Mouse (Mus musculus) lung, embryonic 14.5 days (tissue): Measurements from ENCODE around the gene Cmip. TPM values are rescaled to one million over a fixed set of nuclear protein-coding genes. Genes with fewer than 3 reads are reported as not detected.

Source experiments
- ATAC-seq: fragments of 200-750 bp; cut with Nextera tagmentation; 2 replicates; pipeline ENCODE4 v1.8.0; 2017; ENCODE audit warnings: mild to moderate bottlenecking, moderate TSS enrichment, moderate library complexity; ENCODE audit not compliant: insufficient read depth
- DNase-seq: peaks from one replicate; pipeline ENCODE4 v3.0.0-alpha.2; 2015
- H3K27ac ChIP-seq: fragments of 300-500 bp; sonication (generic); 2 replicates; pipeline ENCODE4 v1.5.1; 2014; ENCODE audit warnings: low read depth, mild to moderate bottlenecking, moderate library complexity
- H3K27me3 ChIP-seq: fragments of 300-500 bp; sonication (generic); 2 replicates; pipeline ENCODE4 v1.6.1; 2014; ENCODE audit warnings: low read length, control low read depth; ENCODE audit not compliant: insufficient read depth
- H3K36me3 ChIP-seq: fragments of 300-500 bp; sonication (generic); 2 replicates; pipeline ENCODE4 v1.6.1; 2014; ENCODE audit warnings: control low read depth; ENCODE audit not compliant: insufficient read depth
- H3K4me1 ChIP-seq: fragments of 300-500 bp; sonication (generic); 2 replicates; pipeline ENCODE4 v1.6.1; 2014; ENCODE audit warnings: antibody characterized with exemption, control low read depth; ENCODE audit not compliant: insufficient read depth
- H3K4me2 ChIP-seq: fragments of 300-500 bp; sonication (generic); 2 replicates; pipeline ENCODE4 v1.6.1; 2014; ENCODE audit warnings: mild to moderate bottlenecking
- H3K4me3 ChIP-seq: fragments of 300-500 bp; sonication (generic); 2 replicates; pipeline ENCODE4 v1.5.1; 2014; ENCODE audit warnings: low read depth, low read length
- H3K9ac ChIP-seq: fragments of 300-500 bp; sonication (generic); 2 replicates; pipeline ENCODE4 v1.6.1; 2014
- H3K9me3 ChIP-seq: fragments of 300-500 bp; sonication (generic); 2 replicates; pipeline ENCODE4 v1.6.1; 2016; ENCODE audit warnings: low read depth, low read length, control low read depth
- CTCF ChIP-seq: IDR thresholded peaks from 2 replicates; pipeline ENCODE4 v1.5.1; 2016; ENCODE audit warnings: antibody characterized with exemption, low read depth
- WGBS: fragments of 180-500 bp; shearing (Covaris S2); extraction: QIAGEN DNeasy Blood & Tissue Kit; methylation state at CpG from one replicate; pipeline ENCODE4 v1.1.7; 2014; 5-methylcytosine and 5-hydroxymethylcytosine counted together
- polyA plus RNA-seq: library from polyadenylated mRNA; unstranded; fragments of >200 nt; fragmentation: Nextera tagmentation; extraction: Ambion mirVana; gene quantifications from 2 replicates; pipeline ENCODE4 v1.2.1, GENCODE M21; 2014

Gene Cmip
- polyA plus RNA-seq, 1 experiment from 2014 or later: 26.5 TPM

DNA sequence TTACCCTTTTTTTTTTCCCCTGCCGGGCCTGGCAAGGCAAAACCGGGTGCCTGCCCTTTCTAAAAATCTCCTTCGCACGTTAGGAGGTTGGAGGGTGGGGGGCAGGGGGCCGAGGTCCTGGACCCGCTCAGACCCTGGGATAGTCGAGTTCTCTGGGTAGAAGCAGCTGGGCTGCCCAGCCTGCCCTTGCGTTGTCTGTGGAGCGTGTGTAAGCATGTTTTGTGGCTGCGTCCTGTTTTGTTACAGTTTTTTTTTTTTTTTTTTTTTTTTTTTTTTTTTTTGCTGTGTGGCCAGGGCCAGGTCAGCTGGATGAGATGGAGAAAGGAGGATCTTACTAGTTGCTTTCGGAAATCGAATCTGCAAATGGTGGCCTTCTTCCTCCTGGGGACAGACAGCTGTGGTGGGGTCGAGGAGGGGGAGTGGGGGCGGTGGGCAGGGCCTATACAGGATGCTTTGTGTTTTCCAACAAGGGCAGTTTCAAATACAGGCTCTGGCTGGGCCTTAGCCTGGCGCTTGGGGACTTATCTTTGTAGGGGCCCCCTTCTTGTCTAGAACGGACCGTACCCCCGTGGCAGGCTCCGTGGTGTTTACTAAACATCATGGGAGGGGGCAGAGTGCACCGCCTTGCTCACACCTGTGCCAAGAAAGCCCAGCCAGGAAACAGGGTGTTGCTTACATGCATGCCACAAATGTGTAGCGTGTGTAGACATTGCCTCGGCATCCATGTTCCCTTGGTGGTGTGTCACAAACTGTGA is 1.1 kb downstream of the Cmip start:
- 1% methylated on average over 22 of the region's 22 CpGs for WGBS
- peak overlapping the region; percentile 94 for H3K9ac ChIP-seq
- H3K4me1 ChIP-seq: peaks cover 36% of the 10 kb centered on the region
- H3K36me3 ChIP-seq: no peaks in the 10 kb centered on the region
- H3K4me2 ChIP-seq: peak overlapping the region; percentile 96
- H3K27ac ChIP-seq: peak overlapping the region; percentile 80
- ATAC-seq (no peak), DNase-seq (peak; percentile 57)
- peak overlapping the region; percentile 91 for H3K4me3 ChIP-seq
- H3K9me3 ChIP-seq: no peaks in the 10 kb centered on the region
- H3K27me3 ChIP-seq: no peaks in the 10 kb centered on the region
- TF ChIP-seq CTCF: no peak

- Histone ChIP-seq H3K27me3 (no peaks in the 10 kb centered on the region), H3K36me3 (no peaks in the 10 kb centered on the region), H3K9me3 (no peaks in the 10 kb centered on the region), H3K4me3 (peak overlapping the region; percentile 91), H3K4me1 (peaks cover 36% of the 10 kb centered on the region), H3K9ac (peak overlapping the region; percentile 94), H3K27ac (peak overlapping the region; percentile 80), H3K4me2 (peak overlapping the region; percentile 96)
- ATAC-seq (no peak), DNase-seq (no peak)
- WGBS: 23% methylated on average over 6 of the region's 6 CpGs
- TF ChIP-seq CTCF: no peak
Measured at GRCm38 (mm10) chr8:117258576-117259040, 1.7 kb downstream of the Cmip start.

DNA sequence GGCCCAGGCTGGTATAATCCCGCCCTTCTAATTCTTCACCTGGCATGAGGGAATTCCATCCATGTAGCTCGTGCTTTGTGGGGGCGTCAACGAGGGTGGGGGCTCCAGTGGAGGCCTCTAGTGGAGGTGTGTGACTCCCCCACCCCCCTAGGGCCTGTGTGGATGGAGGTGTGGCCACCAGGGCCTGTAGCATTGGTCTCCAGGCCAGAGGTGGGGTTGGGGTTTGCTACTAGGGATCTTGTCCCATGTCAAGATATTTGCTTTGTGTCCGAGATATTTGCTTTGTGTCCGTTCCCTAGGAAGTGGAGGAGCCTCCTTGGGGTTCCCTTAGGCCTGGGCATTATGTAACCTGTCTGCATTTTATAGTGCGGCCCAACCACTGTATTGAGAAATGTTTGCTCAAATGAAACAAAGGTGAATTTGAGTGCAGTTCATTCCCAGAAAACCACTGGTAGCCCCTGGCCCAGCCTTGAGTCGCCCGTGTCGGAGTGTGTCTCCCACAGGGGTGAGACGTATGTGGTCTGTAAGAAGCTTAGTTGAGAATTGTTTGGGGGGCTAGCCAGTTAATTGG is 2.7 kb downstream of the Cmip start:
- TF ChIP-seq CTCF: no peak
- Histone ChIP-seq H3K27ac (peak overlapping the region; percentile 80; the same call in 1 of the 2 replicates), H3K4me3 (peak overlapping the region; percentile 91), H3K36me3 (no peaks in the 10 kb centered on the region), H3K4me2 (peak overlapping the region; percentile 96), H3K27me3 (no peaks in the 10 kb centered on the region), H3K9ac (peak overlapping the region; percentile 94), H3K9me3 (no peaks in the 10 kb centered on the region), H3K4me1 (peaks cover 36% of the 10 kb centered on the region)
- DNase-seq (peak; percentile 54), ATAC-seq (peak; percentile 2; the same call in 1 of the 2 replicates)
- 48% methylated on average over 11 of the region's 11 CpGs for WGBS

- peak overlapping the region; percentile 96 for H3K4me2 ChIP-seq
- H3K9me3 ChIP-seq: no peaks in the 10 kb centered on the region
- WGBS: 29% methylated on average over 14 of the region's 14 CpGs
- ATAC-seq (no peak), DNase-seq (peak; percentile 17)
- H3K9ac ChIP-seq: peak overlapping the region; percentile 7
- H3K36me3 ChIP-seq: no peaks in the 10 kb centered on the region
- 0 out of 2 replicates have a peak overlapping the region, but pooled peaks have one; percentile 51 for H3K27ac ChIP-seq
- no peak for TF ChIP-seq CTCF
- peaks cover 36% of the 10 kb centered on the region for H3K4me1 ChIP-seq
- peak overlapping the region; percentile 91; the same call in 1 of the 2 replicates for H3K4me3 ChIP-seq
- H3K27me3 ChIP-seq: no peaks in the 10 kb centered on the region
Measured at GRCm38 (mm10) chr8:117260234-117260929, 3.5 kb downstream of the Cmip start.

GRCm38 (mm10) chr8:117260930-117261475 is 4.1 kb downstream of the Cmip start:
- H3K4me3 ChIP-seq: peak overlapping the region; percentile 91; the same call in 1 of the 2 replicates
- no peak overlapping the region for H3K27ac ChIP-seq
- 0 out of 2 replicates have a peak overlapping the region, but pooled peaks have one; percentile 7 for H3K9ac ChIP-seq
- 32% methylated on average over 14 of the region's 14 CpGs for WGBS
- ATAC-seq (no peak), DNase-seq (peak; percentile 40)
- H3K4me1 ChIP-seq: peaks cover 36% of the 10 kb centered on the region
- no peak for TF ChIP-seq CTCF
- no peaks in the 10 kb centered on the region for H3K9me3 ChIP-seq
- H3K27me3 ChIP-seq: no peaks in the 10 kb centered on the region
- no peaks in the 10 kb centered on the region for H3K36me3 ChIP-seq
- H3K4me2 ChIP-seq: peak overlapping the region; percentile 96

DNA sequence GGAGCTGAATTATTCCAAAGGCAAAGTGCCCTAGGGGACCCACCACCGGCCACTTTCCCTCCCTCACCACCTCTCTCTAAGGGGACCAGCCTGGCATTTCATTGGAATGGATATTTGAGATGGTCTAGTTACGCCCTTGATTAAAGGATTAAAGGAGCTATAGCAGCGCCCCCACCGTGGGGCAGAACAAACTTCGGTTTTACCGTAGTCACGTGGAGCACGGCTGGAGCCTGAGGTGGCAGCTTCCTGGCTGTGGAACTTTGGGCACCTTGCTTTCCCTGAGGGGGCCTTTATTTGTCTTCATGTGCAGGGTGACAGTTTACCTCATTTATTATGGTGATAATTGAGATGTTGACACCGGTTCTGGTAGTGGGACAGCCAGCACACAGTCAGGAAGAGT is 4.8 kb downstream of the Cmip start:
- Histone ChIP-seq H3K9me3 (no peaks in the 10 kb centered on the region), H3K4me2 (peak overlapping the region; percentile 96; the same call in 1 of the 2 replicates), H3K4me3 (no peak overlapping the region), H3K27me3 (no peaks in the 10 kb centered on the region), H3K4me1 (peaks cover 36% of the 10 kb centered on the region), H3K36me3 (no peaks in the 10 kb centered on the region), H3K9ac (no peak overlapping the region), H3K27ac (no peak overlapping the region)
- DNase-seq (no peak), ATAC-seq (no peak)
- TF ChIP-seq CTCF: 0 out of 2 replicates have a peak, but pooled peaks have one; percentile 5
- 34% methylated on average over 9 of the region's 9 CpGs for WGBS
